Mouse (Mus musculus): ENCODE data around the gene Coro7. TPM values are rescaled to one million over a fixed set of nuclear protein-coding genes. Genes with fewer than 3 reads are reported as not detected.

The Coro7 gene
- polyA plus RNA-seq (2012) = 237 and 252 TPM in 2 replicates

DNA sequence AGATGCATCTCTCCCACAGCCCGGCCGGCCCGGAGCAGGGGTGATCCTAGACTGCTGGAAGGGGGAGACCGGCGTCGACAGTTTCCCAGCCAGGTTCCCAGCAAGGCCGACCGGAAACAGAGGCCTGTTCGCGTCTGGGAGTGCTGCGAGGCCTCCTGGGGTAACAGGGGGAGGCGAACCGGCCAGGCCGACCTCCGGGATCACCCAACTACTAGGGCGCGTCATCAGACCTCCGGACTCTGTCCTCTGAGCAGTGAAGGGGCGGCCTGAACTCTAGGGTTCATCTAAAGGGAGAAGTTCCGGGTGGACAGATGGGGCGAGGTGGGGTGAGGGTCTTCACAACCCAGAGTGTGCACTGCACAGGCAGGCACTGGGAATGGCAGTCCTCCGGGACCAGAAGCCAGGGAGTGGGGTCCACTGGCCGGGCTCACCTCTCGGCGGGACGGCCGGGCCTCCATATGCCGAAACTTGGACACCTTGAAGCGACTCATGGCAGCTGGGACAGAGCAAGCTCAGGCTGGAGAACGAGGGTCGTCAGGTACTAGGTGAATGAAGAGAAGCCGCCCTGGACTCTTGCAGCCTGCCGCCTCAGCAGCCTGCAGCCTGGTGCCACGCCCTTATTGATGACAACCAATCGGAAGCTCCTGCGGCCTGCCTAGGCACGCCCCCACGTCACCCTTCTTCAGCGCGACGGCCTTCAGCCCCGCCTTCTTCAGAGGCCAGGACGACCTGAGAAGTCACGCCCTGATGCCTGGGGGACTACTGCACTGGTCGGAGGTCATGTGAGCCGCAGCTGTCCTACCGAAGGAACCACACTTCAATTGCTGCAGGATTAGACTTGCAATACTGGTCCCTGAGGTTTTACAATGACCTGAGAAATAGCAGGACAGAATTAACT is at the start of gene Coro7:
Gene Coro7 (minus strand): TSS at position 657 of the 898 bp plus-strand sequence.
- TF ChIP-seq GATA1 (IDR thresholded peaks at IDR 0.05; ENCODE audit: low read length) = no peak

- TF ChIP-seq GATA1 (IDR thresholded peaks at IDR 0.05; ENCODE audit: low read length) = no peak
These were observed 48.4 kb upstream of the Coro7 start for GRCm38 (mm10) chr16:4727963-4728362.

DNA sequence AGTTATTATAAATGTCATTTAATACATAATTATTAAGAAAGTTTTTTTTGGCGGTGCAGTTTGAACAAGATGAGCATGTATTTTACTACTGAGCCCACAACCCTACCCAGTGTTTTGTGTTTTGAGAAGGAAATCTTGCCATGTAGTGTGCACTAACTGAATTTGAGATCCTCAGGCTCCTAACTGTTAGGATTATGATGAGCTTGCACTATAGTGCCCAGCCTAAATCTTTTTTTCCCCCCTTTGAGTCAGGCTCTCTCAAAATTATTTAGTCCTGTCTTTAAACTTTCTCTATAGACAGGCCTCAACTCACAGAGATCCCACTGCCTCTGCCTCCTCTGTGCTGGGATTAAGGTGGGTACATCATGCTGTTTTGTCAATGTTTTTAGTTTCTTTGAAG is 47.9 kb upstream of the Coro7 start:
- no peak for TF ChIP-seq GATA1 (IDR thresholded peaks at IDR 0.05; ENCODE audit: low read length)

- no peak for TF ChIP-seq GATA1 (IDR thresholded peaks at IDR 0.05; ENCODE audit: low read length)
These were observed 47.1 kb upstream of the Coro7 start for GRCm38 (mm10) chr16:4726528-4727128.

DNA sequence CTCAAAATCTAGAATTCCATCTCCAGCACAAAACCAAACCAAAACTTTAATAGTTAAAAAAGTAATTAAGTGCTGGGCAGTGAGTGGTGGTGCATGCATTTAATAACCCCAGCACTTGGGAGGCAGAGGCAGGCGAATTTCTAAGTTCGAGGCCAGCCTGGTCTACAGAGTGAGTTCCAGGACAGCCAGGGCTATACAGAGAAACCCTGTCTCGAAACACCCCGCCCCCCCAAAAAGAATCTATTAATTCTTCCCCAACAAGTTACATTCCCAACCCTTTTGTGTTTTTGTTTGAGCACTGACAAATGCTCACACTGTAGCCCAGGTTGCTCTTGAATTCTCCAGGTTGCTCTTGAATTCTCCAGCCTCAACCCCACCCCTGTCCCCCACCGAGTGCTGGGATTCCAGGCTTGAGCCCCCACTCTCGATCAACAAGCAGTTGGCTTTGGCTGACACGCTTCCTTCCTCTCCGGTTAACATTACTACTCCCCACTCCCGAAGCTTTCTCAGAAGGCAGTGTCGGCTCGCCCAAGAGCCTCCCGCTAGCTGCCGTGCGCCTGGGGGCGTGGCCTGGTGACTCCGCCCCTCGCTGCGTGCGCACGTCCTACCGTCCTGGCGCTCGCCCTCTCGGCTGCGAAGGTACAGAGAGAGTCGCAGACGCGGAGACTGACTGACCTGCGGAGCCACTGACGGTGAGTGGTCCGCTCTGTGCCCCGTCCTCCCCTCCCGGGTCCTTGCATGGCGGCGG is 46.4 kb upstream of the Coro7 start, which contains the start of gene Hmox2:
Gene Hmox2 (plus strand): TSS at position 582 of the 748 bp plus-strand sequence.
- TF ChIP-seq GATA1 (IDR thresholded peaks at IDR 0.05; ENCODE audit: low read length) = no peak

DNA sequence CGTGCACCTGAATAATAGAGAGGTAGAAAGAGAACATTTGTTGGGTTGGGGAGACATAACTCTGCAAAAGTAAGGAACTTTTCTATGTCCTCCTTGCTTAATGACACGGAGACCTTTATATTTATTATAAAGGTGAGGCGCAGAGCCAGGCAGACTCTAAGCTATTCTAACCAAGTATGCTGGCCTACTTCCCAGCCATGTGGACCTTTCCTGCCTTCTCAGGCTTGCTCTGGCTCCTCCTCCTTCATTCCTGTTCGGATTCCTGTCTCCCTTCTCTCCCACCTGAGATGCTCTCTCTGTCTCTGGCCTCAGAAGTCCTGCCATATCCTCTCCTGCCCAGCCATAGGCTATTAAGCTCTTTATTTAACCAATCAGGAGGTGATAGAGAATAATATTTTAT is 45.7 kb upstream of the Coro7 start:
- TF ChIP-seq GATA1 (IDR thresholded peaks at IDR 0.05; ENCODE audit: low read length) = no peak

DNA sequence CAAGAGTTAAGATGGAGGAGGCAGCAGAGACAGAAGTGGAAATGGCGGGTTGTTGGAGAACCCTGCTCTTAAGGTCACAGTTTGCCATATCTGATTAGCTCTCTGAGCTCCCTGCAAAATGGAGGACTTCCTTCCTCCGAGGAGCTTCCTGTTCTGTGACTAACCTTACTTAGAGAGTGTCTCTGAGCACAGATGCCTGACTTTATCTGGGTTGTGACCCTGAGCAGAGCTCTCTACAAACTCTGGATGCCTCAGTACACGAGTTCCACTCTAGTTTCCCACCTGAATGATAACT is 43.3 kb upstream of the Coro7 start:
- TF ChIP-seq GATA1 (IDR thresholded peaks at IDR 0.05; ENCODE audit: low read length) = no peak

GRCm38 (mm10) chr16:4722128-4722914 is 42.7 kb upstream of the Coro7 start:
- TF ChIP-seq GATA1 (IDR thresholded peaks at IDR 0.05; ENCODE audit: low read length) = no peak

GRCm38 (mm10) chr16:4718753-4719518 is 39.4 kb upstream of the Coro7 start, which contains the start of gene Nmral1:
TSS of gene Nmral1 (minus strand) at chr16:4719356.
- no peak for TF ChIP-seq GATA1 (IDR thresholded peaks at IDR 0.05; ENCODE audit: low read length)

- TF ChIP-seq GATA1 (IDR thresholded peaks at IDR 0.05; ENCODE audit: low read length) = no peak
These were observed 38.3 kb upstream of the Coro7 start for GRCm38 (mm10) chr16:4717866-4718265.

GRCm38 (mm10) chr16:4713861-4714710 is 34.5 kb upstream of the Coro7 start:
- no peak for TF ChIP-seq GATA1 (IDR thresholded peaks at IDR 0.05; ENCODE audit: low read length)

DNA sequence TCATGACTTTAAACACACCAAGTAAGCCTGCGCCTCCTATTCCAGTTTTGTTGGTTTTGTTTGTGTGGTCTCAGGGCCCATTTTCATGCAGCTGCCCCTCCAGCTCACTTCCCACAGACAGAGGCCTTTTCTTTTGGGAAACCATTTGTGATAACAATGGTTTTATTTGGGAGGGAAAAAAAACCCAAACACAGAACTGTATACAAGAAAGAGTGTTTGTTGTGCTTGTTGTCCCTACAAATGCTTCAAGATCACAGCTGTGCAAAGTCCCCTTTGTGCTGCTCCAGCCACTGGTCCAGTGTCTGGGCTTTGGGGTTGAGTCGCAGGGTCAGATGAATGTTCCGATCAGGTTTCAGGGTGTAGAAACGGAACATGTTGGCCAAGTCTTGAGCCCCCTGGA is 31.6 kb upstream of the Coro7 start:
- TF ChIP-seq GATA1 (IDR thresholded peaks at IDR 0.05; ENCODE audit: low read length) = no peak

DNA sequence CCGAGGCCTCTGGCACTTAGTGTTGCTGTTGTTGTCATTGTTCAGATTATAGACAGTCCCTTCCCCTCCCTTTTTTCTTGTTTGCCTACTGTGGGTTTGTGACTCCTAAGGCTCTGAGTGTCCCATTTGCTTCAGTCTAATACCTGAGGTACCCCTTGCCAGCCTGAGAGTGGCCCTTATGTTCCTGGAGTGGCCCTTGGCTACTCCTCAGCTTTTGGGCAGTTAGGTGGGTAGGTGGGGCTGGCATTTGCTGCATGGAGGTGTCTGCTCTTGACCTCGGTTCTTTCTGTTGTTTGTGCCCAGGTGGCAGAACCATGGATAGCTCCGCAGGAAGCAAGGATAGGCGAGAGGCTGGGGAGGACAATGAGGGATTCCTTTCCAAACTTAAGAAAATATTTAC is 26.0 kb upstream of the Coro7 start:
- TF ChIP-seq GATA1 (IDR thresholded peaks at IDR 0.05; ENCODE audit: low read length) = no peak

GRCm38 (mm10) chr16:4702646-4703045 is 23.1 kb upstream of the Coro7 start:
- TF ChIP-seq GATA1 (IDR thresholded peaks at IDR 0.05; ENCODE audit: low read length) = no peak
